Mouse (Mus musculus) CH12F3 (cell line): ENCODE results near the gene Lsamp.

Source experiments
- in situ Hi-C: fragments of 300-500 bp; cut with MboI; formaldehyde crosslinking; loops from 2 replicates; pipeline ENCODE4 v1.14.3; 2020; ENCODE audit warnings: low sequenced_read_pairs

Lsamp gene

DNA sequence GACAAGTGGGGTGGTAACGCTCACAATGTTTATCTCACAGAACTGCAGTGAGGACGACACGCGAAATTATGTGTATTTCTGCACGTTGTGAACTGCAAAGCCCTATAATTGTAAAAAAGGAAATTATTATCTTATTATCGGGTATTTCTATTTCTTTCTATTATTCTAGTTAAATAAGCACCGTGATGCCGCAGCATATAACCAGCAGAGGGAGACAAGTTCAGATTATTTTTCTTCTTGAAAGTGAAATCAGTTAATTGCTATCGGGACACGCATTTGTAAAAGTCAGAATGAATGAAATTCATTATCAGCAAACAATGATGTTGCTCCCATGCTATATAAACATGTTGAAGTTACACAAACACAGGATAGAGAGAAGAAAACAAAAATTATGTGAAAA is 1540.1 kb downstream of the Lsamp start:
- in situ Hi-C loops: no loop called here

GRCm38 (mm10) chr16:41532661-41533551 is 1548.7 kb downstream of the Lsamp start:
- in situ Hi-C loops: no loop called here

DNA sequence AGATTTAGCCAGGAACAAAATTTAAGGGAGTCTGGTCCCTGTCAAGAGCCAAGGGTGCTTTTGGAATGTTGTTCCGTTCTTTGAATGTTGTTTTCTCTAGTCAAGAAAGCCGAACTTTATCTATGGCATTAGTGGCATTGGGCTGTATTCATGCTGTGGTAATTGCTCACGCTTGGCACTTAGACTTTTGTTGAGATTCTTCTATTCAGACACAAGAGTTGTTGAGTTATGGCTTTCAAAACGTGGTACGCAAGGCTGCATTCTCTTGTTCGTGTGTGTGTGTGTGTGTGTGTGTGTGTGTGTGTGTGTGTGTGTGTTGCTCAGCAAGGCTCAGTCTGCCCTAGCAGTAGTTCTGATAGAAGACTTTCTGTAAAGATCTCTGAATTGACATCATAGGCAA is 1549.5 kb downstream of the Lsamp start:
- in situ Hi-C loops: no loop called here

DNA sequence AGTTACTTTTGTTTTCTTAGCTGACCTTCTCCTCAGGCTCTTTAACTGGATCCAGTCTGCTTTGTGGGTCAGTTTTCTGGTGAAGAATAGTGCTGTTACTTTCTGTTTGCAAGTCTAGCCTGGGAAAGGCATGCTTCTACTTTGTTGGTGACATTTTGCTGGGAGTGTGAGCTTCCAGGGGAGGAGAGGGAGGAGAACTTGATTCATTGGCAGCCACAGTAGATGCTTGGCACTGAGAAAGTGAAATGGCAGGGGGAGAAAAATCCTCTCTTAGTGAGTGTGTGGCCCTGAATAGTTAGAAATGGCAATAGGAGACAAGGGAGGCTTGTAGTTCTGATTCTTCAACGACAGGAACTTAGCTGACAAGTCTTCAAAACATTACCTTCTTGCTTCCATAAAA is 1551.6 kb downstream of the Lsamp start:
- in situ Hi-C loops: no loop called here

DNA sequence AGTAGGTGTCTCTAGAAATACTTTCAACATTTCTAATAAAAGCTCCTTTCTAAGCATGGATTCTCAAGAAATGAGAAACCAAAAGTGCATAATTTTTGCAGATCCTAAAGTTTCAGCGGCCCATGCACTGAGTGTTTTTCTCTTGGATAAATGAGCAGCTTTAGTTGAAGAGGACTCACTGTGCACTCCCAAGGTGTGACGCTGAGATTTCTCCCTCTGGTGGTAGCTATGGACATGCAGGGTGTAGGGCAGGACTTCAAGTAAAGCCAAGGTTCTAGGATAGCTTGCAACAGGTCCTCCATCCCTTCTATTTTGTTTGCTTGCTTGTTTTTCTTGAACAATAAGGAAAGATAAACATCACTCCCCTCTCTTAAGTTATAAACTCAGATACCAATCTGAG is 1558.5 kb downstream of the Lsamp start:
- in situ Hi-C loops: no loop called here

DNA sequence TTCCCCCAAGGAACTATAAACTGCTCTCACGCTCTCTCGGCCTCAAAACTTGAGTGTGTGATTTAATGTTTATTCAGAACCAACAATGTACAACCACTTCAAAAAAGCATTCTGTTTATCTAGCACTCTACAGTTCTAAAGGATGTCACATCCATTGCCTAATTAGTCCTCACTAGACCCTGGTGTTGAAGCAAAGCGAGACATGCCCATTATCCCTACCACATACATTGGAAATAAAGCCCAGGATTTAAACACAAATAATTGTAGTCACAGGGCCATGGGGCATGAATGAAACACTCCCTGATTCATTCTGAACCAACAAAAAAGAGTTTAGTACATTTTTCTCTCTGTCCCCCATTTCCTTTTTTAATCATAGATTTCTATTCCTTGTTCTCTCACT is 1567.0 kb downstream of the Lsamp start:
- in situ Hi-C loops: no loop called here

- in situ Hi-C loops: no loop called here
Measured at GRCm38 (mm10) chr16:41551851-41552262, 1567.7 kb downstream of the Lsamp start.

DNA sequence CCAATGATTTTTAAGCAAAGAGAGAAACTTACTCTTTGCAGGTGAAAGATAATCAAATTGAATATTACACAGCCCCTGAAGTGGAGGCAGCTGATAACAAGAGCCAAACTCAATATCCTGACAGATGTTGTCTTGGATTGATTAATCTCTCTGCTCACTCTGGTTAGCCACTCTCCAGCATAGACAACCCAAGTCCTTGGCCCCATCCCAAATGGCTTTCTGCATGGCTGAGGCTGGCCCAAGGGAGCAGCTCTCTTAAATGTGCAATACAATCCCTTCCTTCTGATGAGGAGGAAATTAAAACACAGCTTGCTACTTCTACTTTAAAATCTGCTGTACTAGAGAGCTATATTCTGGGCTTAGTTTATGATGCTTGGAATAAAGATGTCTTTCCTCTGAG is 1572.9 kb downstream of the Lsamp start:
- in situ Hi-C loops: no loop called here

GRCm38 (mm10) chr16:41565233-41565632 is 1581.1 kb downstream of the Lsamp start:
- in situ Hi-C loops: no loop called here

DNA sequence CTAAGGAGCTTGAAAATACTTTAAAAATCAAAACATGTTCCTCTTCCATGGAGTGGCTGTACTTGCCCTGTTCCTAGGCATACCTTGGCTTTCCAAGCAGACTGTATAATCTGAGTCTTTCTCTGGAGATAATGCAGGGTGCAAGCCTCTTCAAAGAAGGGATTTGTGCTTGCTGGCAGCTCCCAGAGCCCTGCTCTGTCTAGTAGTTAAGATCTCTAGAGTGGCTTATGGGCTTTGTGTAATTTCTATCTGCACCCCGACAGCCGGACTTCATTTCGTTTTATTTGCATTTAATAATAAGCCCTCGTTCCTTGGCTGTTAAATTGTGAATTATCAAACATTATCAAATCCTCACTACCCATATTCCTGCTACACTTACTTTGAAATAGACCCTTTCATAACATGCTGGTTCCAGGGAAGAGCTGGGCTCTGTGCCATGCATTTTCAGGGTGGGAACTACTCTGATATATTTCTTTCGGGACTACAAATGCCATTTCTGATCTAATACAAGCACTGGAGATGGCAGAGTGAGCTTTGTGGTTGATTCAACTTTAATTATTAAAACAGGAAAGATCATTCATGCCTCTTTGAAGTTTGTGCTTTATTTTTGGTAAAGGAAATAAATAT is 1604.6 kb downstream of the Lsamp start:
- in situ Hi-C loops: no loop called here

DNA sequence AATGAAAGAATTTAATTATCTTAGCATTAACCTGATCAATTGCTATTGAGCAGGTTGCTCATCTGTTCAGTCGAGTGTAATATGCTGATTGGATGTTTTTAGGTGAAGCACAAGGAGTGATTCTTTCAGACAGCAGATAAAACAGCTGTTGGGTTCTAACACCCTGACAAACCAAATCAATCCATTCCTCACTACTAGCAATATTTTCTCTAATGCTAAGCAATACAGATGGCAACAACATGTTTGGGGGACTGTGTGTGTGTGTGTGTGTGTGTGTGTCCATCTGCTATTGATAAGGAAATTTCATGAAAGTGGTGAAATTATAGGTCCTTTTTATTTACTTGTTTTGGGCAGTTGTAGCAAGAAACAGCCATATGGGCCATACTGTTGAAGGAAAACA is 1628.1 kb downstream of the Lsamp start:
- in situ Hi-C loops: no loop called here

GRCm38 (mm10) chr16:41623871-41624270 is 1639.7 kb downstream of the Lsamp start:
- in situ Hi-C loops: no loop called here

GRCm38 (mm10) chr16:41633898-41634297 is 1649.7 kb downstream of the Lsamp start:
- in situ Hi-C loops: no loop called here

DNA sequence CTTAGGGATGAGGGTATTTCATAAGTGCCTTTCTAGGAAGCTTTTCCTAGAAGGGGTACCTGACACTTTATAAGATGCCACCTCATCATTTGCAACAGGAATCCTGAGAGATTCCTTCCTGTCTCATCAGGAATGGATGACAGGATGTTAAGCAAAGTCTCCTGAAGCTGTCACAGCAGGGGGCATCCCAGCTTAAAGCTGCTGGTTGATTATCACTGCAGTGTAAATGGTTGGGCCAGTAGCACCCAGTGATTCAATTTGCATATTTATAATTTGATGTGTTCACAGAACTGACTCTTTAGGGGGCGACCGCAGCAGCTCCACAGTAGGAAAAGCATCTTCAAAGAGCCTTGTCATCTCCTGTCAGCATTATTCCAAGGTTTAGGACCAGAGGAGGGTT is 1656.7 kb downstream of the Lsamp start:
- in situ Hi-C loops: no loop called here

DNA sequence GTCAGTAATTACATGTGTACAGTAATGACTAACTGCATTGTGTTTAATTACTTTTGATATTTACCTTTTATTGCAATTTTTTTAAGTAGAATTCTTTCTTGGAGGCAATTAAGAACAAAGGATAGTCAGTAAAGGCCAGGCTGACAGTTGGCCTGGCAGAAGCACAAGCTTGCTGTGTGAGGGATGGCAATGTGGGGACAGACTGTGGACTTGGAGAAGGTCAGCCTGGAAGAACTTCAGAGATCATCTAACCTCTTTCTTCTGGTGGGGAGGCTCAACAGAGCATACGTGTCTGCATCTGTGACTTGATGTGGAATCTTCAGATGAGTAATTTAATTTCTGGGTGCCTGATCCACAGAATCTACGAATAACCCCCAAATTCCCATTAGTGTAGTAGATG is 1669.1 kb downstream of the Lsamp start:
- in situ Hi-C loops: no loop called here

- in situ Hi-C loops: no loop called here
Measured at GRCm38 (mm10) chr16:41674316-41675038, 1690.3 kb downstream of the Lsamp start.

- in situ Hi-C loops: no loop called here
Measured at GRCm38 (mm10) chr16:41675774-41676173, 1691.6 kb downstream of the Lsamp start.

DNA sequence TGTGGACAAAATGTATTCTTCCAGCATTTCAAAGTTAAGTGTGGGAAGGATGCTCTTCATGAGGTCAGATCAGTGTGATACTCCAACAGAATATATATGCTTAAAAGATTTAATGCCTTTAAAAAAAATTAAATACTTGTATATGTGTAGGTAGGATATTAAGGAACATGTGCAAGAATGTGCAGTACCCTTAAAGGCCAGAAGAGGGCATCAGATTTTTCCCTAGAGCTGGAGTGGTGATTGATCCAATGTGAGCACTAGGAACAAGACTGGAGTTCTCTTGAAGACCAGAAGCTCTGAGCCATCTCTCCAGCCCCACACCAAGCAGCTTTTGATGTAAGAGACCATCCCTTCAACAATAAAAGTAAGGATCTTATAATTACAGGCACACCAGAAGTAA is 1708.3 kb downstream of the Lsamp start:
- in situ Hi-C loops: no loop called here

DNA sequence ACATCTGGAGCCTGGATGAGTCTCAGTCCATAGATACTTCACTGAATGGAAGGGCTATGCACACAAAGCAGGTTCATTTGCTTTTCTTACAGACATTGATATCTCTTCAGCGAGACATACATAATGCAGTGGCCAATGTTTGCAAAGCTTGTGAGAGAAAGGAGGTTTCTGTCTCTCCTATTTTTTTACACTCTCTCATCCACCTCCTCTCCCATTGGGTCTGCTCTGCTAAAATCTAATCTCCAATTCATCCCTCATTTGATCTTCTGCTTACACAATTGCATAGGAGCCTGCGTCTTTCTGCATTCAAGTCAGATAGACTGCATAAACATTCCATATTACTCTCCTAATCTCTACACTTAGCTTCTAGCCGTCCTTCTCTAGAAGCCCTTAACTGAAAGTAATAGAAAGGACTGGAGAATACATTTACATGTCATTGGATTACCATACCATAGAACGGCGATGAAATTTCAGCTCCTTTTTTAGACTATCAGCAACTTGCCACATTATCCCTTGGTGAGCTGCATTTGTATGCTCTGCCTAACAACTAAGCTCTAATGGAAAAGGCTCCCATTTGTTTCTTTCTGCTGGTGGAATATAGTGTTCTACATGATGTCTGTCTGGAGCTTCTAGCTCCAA is 1717.7 kb downstream of the Lsamp start:
- in situ Hi-C loops: no loop called here

DNA sequence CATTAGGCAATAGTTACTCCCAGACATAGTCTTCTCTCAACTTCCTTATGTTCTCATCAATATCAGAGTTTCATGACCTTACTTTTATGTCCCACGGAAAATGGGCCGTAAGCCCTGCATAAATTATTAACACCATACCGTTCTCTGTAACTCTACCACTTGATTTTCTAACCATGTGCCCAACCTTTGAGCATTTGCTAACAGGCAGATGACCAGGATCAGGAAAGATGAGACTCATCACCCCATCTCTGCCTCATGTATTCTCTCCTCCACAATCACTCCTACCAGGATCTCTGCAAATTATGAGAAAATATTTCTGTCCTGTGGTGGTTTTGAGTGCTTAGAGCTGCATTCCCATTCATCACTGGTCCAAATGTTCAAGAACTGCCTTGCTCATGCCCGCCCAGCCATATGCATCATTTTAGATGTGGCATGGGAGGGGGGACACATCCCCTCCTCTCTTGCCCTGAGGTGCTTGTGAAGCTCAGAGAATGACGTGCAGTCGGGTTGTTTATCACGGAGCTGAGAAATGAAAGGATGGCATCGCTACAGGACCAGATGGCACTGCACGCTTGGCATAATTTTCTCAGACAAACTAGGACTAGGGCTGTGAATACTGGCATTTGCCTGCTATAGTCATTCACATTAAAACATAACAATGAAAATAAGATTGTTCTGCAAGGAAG is 1744.9 kb downstream of the Lsamp start:
- in situ Hi-C loops: no loop called here

DNA sequence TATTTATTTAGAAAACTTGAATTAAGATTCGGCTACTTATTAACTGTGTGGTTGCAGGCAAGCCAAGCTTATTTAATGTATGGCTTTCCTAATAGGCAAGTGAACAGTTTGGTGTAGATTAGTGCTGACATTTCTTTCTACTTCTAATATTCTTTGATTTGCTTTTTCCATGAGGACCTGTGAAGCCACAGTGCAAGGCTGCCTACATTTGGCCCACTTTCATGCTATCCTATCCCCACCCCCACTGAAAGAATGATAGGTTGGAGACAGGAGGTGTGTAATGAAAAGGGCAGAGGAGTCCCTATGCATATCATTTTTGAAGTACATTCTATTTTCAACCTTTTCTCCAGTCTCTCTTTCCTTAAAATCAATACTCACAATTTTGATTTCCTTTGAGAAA is 1745.8 kb downstream of the Lsamp start:
- in situ Hi-C loops: no loop called here
